Mouse (Mus musculus) forebrain, postnatal 0 days (tissue): ENCODE measurements around the gene Tomm22. TPM values are rescaled to one million over a fixed set of nuclear protein-coding genes. Genes with fewer than 3 reads are reported as not detected.

Experiments
- ATAC-seq: fragments of 200-750 bp; cut with Nextera tagmentation; 2 replicates; pipeline ENCODE4 v1.8.0; 2017; ENCODE audit warnings: mild to moderate bottlenecking, moderate library complexity
- DNase-seq: peaks from one replicate; pipeline ENCODE4 v3.0.0-alpha.2; 2015
- H3K27ac ChIP-seq: fragments of 300-500 bp; sonication (generic); 2 replicates; pipeline ENCODE4 v1.5.1; 2014; ENCODE audit warnings: low read depth, mild to moderate bottlenecking, antibody characterized with exemption, low read length, moderate library complexity, mixed read lengths
- H3K27me3 ChIP-seq: fragments of 300-500 bp; sonication (generic); 2 replicates; pipeline ENCODE4 v1.6.1; 2014; ENCODE audit warnings: mild to moderate bottlenecking, low read length, mixed read lengths; ENCODE audit not compliant: insufficient read depth
- H3K36me3 ChIP-seq: fragments of 300-500 bp; sonication (generic); 2 replicates; pipeline ENCODE4 v1.6.1; 2014; ENCODE audit warnings: mild to moderate bottlenecking, moderate library complexity; ENCODE audit not compliant: insufficient read depth
- H3K4me1 ChIP-seq: fragments of 300-500 bp; sonication (generic); 2 replicates; pipeline ENCODE4 v1.6.1; 2014; ENCODE audit warnings: antibody characterized with exemption; ENCODE audit not compliant: insufficient read depth
- H3K4me2 ChIP-seq: fragments of 300-500 bp; sonication (generic); 2 replicates; pipeline ENCODE4 v1.6.1; 2014; ENCODE audit warnings: low read depth, mild to moderate bottlenecking, moderate library complexity
- H3K4me3 ChIP-seq: fragments of 300-500 bp; sonication (generic); 2 replicates; pipeline ENCODE4 v1.5.1; 2014; ENCODE audit warnings: low read depth, low read length, mixed read lengths
- H3K9ac ChIP-seq: fragments of 300-500 bp; sonication (generic); 2 replicates; pipeline ENCODE4 v1.6.1; 2014; ENCODE audit warnings: mild to moderate bottlenecking
- H3K9me3 ChIP-seq: fragments of 300-500 bp; sonication (generic); 2 replicates; pipeline ENCODE4 v1.6.1; 2016; ENCODE audit warnings: low read length
- CTCF ChIP-seq: sonication (generic); IDR thresholded peaks from 2 replicates; pipeline ENCODE4 v1.5.1; 2016; ENCODE audit warnings: antibody characterized with exemption, control low read depth, low read depth
- WGBS: fragments of 180-500 bp; shearing (Covaris S2); extraction: QIAGEN DNeasy Blood & Tissue Kit; methylation state at CpG from one replicate; pipeline ENCODE4 v1.1.7; 2014; 5-methylcytosine and 5-hydroxymethylcytosine counted together
- polyA plus RNA-seq: library from polyadenylated mRNA; unstranded; fragments of >200 nt; fragmentation: Nextera tagmentation; extraction: Ambion mirVana; gene quantifications from 2 replicates; pipeline ENCODE4 v1.2.1, GENCODE M21; 2015
- total RNA-seq: library from RNA; depleted of rRNA; stranded (reverse); fragments of >200 nt; gene quantifications from 2 replicates; pipeline ENCODE4 v1.2.3, GENCODE M21; 2014

Gene Tomm22
- total and polyA plus RNA-seq, 2 experiments from 2014 or later, result 132 to 248 TPM

DNA sequence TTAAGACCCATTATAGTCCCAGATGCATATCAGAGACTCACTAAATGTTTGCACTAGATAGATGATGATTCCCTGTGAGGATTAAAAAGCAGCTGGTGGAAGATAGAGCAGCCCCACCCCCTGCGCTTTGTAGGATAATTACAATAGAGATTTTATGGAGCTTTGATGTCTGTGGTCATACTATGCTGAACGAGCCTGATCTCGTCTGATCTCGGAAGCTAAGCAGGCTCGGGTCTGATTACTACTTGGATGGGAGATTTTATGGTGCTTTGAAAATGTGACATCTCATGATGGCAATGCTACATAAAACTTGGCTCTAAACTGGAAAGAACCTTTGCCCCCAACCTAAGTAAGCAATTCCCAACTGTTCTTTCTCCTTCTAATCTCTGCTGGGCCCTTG, 21.7 kb downstream of the Tomm22 start:
- Histone ChIP-seq H3K27ac (no peak overlapping the region), H3K4me1 (peaks cover 10% of the 10 kb centered on the region; the same call in 1 of the 2 replicates), H3K9me3 (no peaks in the 10 kb centered on the region), H3K4me2 (no peak overlapping the region), H3K4me3 (no peak overlapping the region), H3K27me3 (no peaks in the 10 kb centered on the region), H3K36me3 (no peaks in the 10 kb centered on the region), H3K9ac (no peak overlapping the region)
- TF ChIP-seq CTCF, result no peak
- no peak for ATAC-seq
- no peak for DNase-seq
- WGBS, result 69% methylated on average over 5 of the region's 5 CpGs

DNA sequence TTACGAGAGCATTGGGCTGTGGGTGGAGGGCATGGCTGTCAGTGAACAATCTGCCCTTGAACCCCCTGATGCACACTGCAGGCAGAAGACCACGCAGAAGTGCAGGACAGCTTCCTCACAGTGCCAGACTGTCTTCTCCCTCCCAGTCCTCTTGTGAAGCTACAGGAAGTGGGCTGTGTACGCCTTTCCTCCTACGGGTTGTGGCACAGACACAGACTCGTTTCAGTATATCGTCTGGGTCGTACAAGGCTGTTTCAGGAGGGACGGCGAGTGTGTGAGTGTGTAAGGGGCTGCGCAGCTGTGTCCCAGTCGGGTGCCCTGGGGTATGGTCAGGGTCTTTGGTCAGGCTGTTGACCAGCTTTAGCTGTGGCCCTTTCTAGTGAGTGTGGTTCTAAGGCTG, 23.1 kb downstream of the Tomm22 start:
- H3K36me3 ChIP-seq, result no peaks in the 10 kb centered on the region
- H3K27me3 ChIP-seq, result no peaks in the 10 kb centered on the region
- DNase-seq (no peak), ATAC-seq (no peak)
- no peak overlapping the region for H3K4me2 ChIP-seq
- H3K4me3 ChIP-seq, result no peak overlapping the region
- no peak overlapping the region for H3K9ac ChIP-seq
- peaks cover 10% of the 10 kb centered on the region; the same call in 1 of the 2 replicates for H3K4me1 ChIP-seq
- WGBS, result 89% methylated on average over 11 of the region's 11 CpGs
- no peak overlapping the region for H3K27ac ChIP-seq
- TF ChIP-seq CTCF, result no peak
- no peaks in the 10 kb centered on the region for H3K9me3 ChIP-seq

DNA sequence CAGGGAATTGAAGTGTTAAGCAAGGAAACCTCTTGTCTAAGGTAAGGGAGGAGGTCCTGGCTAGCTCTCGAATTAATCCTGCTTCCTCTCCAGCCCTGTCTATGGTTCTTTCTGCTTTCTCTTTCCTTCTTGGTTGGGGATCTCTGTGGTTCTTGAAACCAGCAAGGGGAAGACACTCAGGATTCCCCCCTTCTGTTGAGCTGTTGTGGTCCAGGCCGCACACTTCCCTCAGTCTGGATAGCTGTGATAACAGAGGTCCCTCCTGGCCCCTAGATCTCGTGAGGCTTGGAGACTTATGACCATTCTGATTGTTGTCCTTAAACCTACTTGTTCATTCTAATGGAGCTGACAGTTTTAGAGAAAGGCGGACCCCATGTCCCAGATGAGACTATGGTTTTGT, 23.9 kb downstream of the Tomm22 start:
- Histone ChIP-seq H3K4me2 (no peak overlapping the region), H3K4me3 (no peak overlapping the region), H3K27me3 (no peaks in the 10 kb centered on the region), H3K27ac (no peak overlapping the region), H3K9me3 (no peaks in the 10 kb centered on the region), H3K36me3 (no peaks in the 10 kb centered on the region), H3K9ac (no peak overlapping the region), H3K4me1 (peaks cover 10% of the 10 kb centered on the region; the same call in 1 of the 2 replicates)
- ATAC-seq (no peak), DNase-seq (no peak)
- 95% methylated on average over 4 of the region's 4 CpGs for WGBS
- no peak for TF ChIP-seq CTCF

DNA sequence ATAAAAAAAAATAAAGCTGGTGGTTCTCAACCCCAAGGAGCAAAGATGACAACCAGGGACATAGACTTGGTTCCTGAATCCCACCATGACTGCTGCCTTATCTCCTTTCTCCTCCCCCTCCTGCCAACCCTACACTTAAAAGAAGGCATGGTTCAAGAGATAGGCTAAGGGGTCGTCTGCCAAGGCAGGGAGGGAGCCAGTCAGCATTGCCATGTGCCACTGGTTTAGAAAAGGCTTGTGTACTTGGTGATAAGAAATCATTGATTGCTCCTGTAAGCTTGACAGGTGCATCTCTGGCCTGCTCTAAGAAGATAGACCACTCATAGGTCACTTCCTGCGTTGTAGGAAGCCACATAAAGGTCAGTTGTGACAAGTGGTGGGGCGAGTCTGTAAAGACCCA, 24.9 kb downstream of the Tomm22 start:
- Histone ChIP-seq H3K27me3 (no peaks in the 10 kb centered on the region), H3K36me3 (no peaks in the 10 kb centered on the region), H3K4me2 (no peak overlapping the region), H3K4me3 (no peak overlapping the region), H3K9me3 (no peaks in the 10 kb centered on the region), H3K27ac (no peak overlapping the region), H3K9ac (no peak overlapping the region), H3K4me1 (0 out of 2 replicates have a peak, but pooled peaks cover 10% of the 10 kb centered on the region)
- ATAC-seq (no peak), DNase-seq (no peak)
- TF ChIP-seq CTCF, result no peak
- WGBS, result 83% methylated on average over 3 of the region's 3 CpGs

DNA sequence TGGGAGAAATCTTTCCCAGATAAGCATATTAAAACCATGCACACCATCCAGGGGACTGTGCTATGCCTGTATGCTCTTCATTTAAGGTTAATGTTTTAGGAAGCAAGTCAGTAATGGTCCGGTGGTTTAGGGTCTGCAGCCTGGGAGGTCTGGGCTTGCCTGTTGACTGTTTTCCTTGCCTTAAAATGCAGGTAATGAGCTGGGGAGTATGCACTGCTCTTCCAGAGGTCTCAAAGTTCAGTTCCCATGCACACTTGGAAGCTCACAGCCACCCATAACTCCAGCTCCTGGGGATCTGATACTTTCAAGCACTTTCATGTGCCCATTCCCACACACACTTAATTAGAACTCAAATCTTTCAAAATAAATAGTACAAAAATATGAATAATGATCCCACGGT, 25.8 kb downstream of the Tomm22 start:
- 88% methylated on average over 2 of the region's 2 CpGs for WGBS
- DNase-seq, result no peak
- Histone ChIP-seq H3K27ac (no peak overlapping the region), H3K9me3 (no peaks in the 10 kb centered on the region), H3K4me3 (no peak overlapping the region), H3K9ac (no peak overlapping the region), H3K4me1 (0 out of 2 replicates have a peak, but pooled peaks cover 8% of the 10 kb centered on the region), H3K36me3 (no peaks in the 10 kb centered on the region), H3K4me2 (no peak overlapping the region), H3K27me3 (no peaks in the 10 kb centered on the region)
- no peak for ATAC-seq
- no peak for TF ChIP-seq CTCF

DNA sequence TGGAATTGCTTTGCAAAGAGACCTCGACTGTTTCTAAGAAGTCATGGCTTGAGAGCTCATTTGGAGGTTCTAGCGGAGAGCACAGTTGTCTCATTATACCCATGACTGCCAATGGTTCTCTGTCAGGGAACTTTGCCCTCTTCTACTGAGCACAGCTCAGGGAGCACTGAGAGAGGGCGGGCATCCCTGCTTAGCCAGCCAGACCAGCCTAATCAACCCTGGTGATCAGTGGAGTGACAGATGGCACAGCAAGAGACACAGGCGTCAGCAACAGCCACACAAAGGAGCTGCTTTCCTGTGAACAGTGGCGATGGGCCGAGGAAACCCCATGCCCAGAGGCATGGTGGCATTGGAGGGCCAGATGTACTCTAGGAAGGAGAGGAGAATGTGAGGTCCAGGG, 26.4 kb downstream of the Tomm22 start:
- DNase-seq, result no peak
- Histone ChIP-seq H3K27ac (peak overlapping the region; percentile 29; the same call in 1 of the 2 replicates), H3K9me3 (no peaks in the 10 kb centered on the region), H3K9ac (no peak overlapping the region), H3K4me1 (0 out of 2 replicates have a peak, but pooled peaks cover 5% of the 10 kb centered on the region), H3K36me3 (no peaks in the 10 kb centered on the region), H3K4me3 (no peak overlapping the region), H3K4me2 (no peak overlapping the region), H3K27me3 (no peaks in the 10 kb centered on the region)
- ATAC-seq, result peak; percentile 53
- TF ChIP-seq CTCF, result no peak
- WGBS, result 46% methylated on average over 6 of the region's 6 CpGs

DNA sequence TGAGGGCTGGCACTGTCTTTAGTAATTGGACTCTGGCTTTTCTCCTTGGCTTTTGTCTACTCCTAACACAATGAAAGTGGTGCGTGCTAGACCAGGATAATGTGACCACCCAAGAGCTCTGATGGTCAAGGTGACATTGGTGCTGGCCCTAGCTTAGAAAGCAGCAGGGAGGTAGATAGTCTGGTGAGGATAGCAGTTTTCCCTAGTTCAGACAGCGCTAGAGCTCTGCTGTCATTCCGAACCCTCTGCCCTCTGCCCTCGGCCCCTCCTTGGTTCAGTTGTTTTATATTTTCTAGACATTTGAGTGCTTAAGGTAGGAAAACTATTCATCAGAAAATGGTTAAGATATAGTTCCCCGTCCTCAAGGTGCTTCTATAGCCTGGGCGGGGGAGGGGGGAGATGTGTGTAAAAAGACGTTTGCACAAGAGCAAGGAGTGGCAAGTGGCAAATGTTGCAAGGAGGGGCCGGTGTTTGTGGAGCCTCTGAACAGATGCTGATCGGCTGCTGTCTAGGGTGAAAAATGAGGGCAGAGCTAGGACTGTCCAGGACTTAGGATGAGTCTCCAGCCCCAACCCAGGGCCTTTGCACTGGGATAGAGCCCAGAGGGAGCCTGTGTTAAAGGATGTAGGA, 27.0 kb downstream of the Tomm22 start:
- WGBS, result 77% methylated on average over 9 of the region's 9 CpGs
- H3K27ac ChIP-seq, result peak overlapping the region; percentile 29; the same call in 1 of the 2 replicates
- ATAC-seq, result no peak

More for the DNA sequence above, 27.0 kb downstream of the Tomm22 start:
- H3K4me3 ChIP-seq, result no peak overlapping the region
- no peaks in the 10 kb centered on the region for H3K27me3 ChIP-seq
- H3K9me3 ChIP-seq, result no peaks in the 10 kb centered on the region
- H3K4me2 ChIP-seq, result no peak overlapping the region
- TF ChIP-seq CTCF, result no peak
- 0 out of 2 replicates have a peak, but pooled peaks cover 5% of the 10 kb centered on the region for H3K4me1 ChIP-seq
- DNase-seq, result no peak
- H3K9ac ChIP-seq, result no peak overlapping the region
- H3K36me3 ChIP-seq, result no peaks in the 10 kb centered on the region
